Mouse (Mus musculus): ENCODE measurements at regions not wholly inside any gene's neighbourhood (a gene's known extent, or its start where the extent isn't known, plus 50 kb on each side); places are given as distances from the start of the nearest gene placed in this dataset.

DNA sequence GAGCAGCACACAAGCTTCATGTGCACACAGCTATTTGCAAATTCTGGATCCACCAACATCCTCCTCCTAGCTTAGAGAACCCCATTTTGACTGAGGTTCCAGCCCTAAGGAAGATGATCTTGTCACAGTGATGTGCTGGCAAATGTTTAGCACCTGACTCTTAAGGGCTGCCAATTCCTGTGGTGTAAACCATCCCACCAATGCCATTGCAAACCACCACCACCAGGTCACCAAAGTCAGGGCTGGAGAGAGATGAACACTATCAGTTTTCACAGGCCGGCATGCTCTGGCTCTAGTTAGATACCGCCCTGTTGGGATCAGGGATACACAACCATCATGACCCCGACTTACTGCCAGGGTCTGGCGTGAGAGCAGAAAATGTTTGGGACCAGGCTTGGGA is 125.9 kb downstream of the Slc38a6 start:
- H3K4me3 ChIP-seq (ENCODE audit: control insufficient read depth, low read depth, low read length): no peak overlapping the region
- no peak overlapping the region for H3K27ac ChIP-seq (ENCODE audit: control insufficient read depth, insufficient read depth, low read depth, low read length)
- H3K27me3 ChIP-seq (ENCODE audit: control insufficient read depth, insufficient read depth, low read length): no peaks in the 10 kb centered on the region
- TF ChIP-seq CTCF (IDR thresholded peaks at IDR 0.05; ENCODE audit: control insufficient read depth, insufficient read depth, insufficient replicate concordance, low read depth, low read length): no peak
- no peak for TF ChIP-seq POLR2A (IDR thresholded peaks at IDR 0.05; ENCODE audit: control insufficient read depth, low read depth, low read length)
- H3K36me3 ChIP-seq (ENCODE audit: control insufficient read depth, insufficient read depth, low read length): no peaks in the 10 kb centered on the region
- H3K4me1 ChIP-seq (ENCODE audit: control insufficient read depth, insufficient read depth, low read length): no peaks in the 10 kb centered on the region

DNA sequence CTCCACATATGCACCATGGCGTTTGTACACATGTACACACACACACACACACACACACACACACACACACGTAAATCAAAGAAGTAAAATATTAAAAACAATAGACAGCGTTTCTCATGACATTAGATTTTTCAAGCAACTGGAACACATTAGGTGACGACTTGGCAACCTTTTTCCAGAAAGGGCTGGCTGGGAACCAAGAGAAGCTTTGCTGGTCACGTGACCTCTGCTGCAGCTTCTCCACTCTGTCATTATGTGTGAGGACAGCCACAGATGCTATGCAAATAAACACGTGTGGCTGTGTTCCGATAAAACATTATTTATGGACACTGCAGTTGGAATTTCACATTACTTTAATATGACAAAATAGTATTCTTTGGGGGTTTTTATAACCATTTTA is 124.3 kb downstream of the Slc38a6 start:
- Histone ChIP-seq H3K36me3 (ENCODE audit: control insufficient read depth, insufficient read depth, low read length) (no peaks in the 10 kb centered on the region), H3K27ac (ENCODE audit: control insufficient read depth, insufficient read depth, low read depth, low read length) (no peak overlapping the region), H3K27me3 (ENCODE audit: control insufficient read depth, insufficient read depth, low read length) (no peaks in the 10 kb centered on the region), H3K4me3 (ENCODE audit: control insufficient read depth, low read depth, low read length) (no peak overlapping the region), H3K4me1 (ENCODE audit: control insufficient read depth, insufficient read depth, low read length) (no peaks in the 10 kb centered on the region)
- TF ChIP-seq CTCF (IDR thresholded peaks at IDR 0.05; ENCODE audit: control insufficient read depth, insufficient read depth, insufficient replicate concordance, low read depth, low read length) (no peak), POLR2A (IDR thresholded peaks at IDR 0.05; ENCODE audit: control insufficient read depth, low read depth, low read length) (no peak)

DNA sequence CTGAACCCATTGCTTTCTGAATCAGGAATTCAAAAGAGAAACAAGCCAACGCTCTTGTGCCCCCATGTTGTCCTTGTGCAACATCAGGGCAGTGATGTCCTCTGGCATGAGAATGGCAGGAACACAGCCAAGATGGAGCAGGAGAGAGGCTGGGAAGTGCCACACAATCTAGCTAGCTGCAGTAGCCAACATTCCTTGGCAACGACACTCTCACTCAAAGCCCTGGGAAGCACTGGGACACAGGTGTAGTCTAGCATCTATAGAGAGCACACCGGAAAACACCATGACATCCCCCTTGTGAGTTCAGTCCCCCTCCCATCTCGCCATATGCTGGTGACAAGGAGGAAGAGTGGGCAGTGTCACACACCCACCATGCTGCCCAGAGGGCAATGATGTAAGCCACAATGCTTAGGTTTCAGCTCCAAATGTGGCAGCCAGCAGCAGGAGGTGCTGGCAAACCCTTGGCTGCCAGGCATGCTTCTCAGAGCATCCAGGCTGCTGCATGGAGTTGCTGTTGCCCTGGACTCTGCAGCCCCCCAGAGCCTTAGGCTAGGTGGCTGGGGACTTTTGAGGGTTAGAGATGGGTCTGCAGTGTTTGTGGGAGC is 123.0 kb downstream of the Slc38a6 start:
- no peaks in the 10 kb centered on the region for H3K36me3 ChIP-seq (ENCODE audit: control insufficient read depth, insufficient read depth, low read length)
- H3K4me1 ChIP-seq (ENCODE audit: control insufficient read depth, insufficient read depth, low read length): no peaks in the 10 kb centered on the region
- TF ChIP-seq POLR2A (IDR thresholded peaks at IDR 0.05; ENCODE audit: control insufficient read depth, low read depth, low read length): no peak
- TF ChIP-seq CTCF (IDR thresholded peaks at IDR 0.05; ENCODE audit: control insufficient read depth, insufficient read depth, insufficient replicate concordance, low read depth, low read length): no peak
- no peak overlapping the region for H3K4me3 ChIP-seq (ENCODE audit: control insufficient read depth, low read depth, low read length)
- no peaks in the 10 kb centered on the region for H3K27me3 ChIP-seq (ENCODE audit: control insufficient read depth, insufficient read depth, low read length)
- no peak overlapping the region for H3K27ac ChIP-seq (ENCODE audit: control insufficient read depth, insufficient read depth, low read depth, low read length)

DNA sequence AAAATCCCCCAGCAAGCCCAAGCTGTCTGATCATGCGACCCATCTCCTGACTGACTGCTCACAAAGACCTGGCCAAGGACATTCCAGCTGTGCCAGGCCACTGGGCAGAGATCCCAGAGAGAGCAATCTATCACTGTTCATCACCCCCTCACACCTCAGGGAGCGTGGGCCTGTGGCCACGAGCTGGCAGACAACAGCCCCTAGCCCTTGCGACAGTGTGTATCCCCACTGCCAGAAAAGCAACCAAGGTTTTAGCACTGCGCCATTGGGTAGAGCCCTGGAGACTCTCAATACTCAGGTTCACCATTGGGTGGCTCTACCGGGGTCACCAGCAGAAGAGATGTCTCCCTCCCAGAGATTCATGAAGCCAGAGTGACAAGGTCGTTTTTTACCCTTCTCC is 122.0 kb downstream of the Slc38a6 start:
- no peak for TF ChIP-seq CTCF (IDR thresholded peaks at IDR 0.05; ENCODE audit: control insufficient read depth, insufficient read depth, insufficient replicate concordance, low read depth, low read length)
- no peak for TF ChIP-seq POLR2A (IDR thresholded peaks at IDR 0.05; ENCODE audit: control insufficient read depth, low read depth, low read length)
- H3K4me1 ChIP-seq (ENCODE audit: control insufficient read depth, insufficient read depth, low read length): no peaks in the 10 kb centered on the region
- H3K36me3 ChIP-seq (ENCODE audit: control insufficient read depth, insufficient read depth, low read length): no peaks in the 10 kb centered on the region
- no peak overlapping the region for H3K4me3 ChIP-seq (ENCODE audit: control insufficient read depth, low read depth, low read length)
- no peak overlapping the region for H3K27ac ChIP-seq (ENCODE audit: control insufficient read depth, insufficient read depth, low read depth, low read length)
- H3K27me3 ChIP-seq (ENCODE audit: control insufficient read depth, insufficient read depth, low read length): no peaks in the 10 kb centered on the region

DNA sequence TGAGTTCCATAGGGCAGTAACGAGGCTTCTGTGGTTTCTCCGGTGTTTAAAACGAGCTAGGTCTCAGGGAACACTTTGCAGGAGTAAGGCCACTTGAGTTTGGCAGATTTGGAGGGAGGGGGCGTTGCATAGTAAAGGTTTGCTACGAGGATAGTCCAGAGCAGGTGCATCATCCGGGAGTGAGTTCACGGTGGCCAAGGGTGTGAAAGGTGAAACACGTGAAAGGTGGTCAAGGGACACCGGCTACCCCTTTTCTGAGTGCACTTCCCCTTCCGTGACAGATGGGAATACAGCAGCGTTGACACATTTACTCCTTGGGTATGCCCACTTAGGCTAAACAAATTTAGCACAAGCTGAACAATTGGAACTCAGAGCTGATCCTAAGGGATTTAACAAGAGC is 121.6 kb downstream of the Slc38a6 start:
- TF ChIP-seq CTCF (IDR thresholded peaks at IDR 0.05; ENCODE audit: control insufficient read depth, insufficient read depth, insufficient replicate concordance, low read depth, low read length): no peak
- TF ChIP-seq POLR2A (IDR thresholded peaks at IDR 0.05; ENCODE audit: control insufficient read depth, low read depth, low read length): no peak
- no peak overlapping the region for H3K27ac ChIP-seq (ENCODE audit: control insufficient read depth, insufficient read depth, low read depth, low read length)
- no peaks in the 10 kb centered on the region for H3K4me1 ChIP-seq (ENCODE audit: control insufficient read depth, insufficient read depth, low read length)
- no peaks in the 10 kb centered on the region for H3K36me3 ChIP-seq (ENCODE audit: control insufficient read depth, insufficient read depth, low read length)
- no peaks in the 10 kb centered on the region for H3K27me3 ChIP-seq (ENCODE audit: control insufficient read depth, insufficient read depth, low read length)
- no peak overlapping the region for H3K4me3 ChIP-seq (ENCODE audit: control insufficient read depth, low read depth, low read length)

DNA sequence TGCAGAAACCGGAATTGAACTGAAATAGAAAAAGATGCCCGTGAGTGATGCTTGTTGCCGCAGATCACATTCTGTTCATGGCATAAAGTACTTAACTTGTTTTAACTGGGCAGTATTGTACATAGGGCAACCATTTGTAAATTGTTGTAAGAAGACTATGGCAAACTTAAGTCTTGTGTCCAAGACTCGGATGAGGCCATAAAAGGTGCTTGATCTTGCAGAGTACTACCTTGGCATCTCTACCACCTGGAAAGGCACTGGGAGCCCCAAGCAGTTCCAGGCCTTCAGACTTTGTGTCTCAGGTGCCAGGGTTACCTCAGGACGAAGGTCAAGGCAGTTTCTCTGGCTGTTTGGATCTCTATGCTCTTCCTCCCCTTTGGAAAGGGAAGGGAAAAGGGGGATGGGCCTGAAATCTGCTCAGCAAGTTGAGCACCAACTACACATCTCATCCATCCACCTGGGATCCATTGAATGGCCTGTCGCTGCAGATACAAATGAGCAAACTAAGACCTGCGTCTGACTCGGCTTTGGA is 120.0 kb downstream of the Slc38a6 start:
- H3K36me3 ChIP-seq (ENCODE audit: control insufficient read depth, insufficient read depth, low read length): no peaks in the 10 kb centered on the region
- no peak for TF ChIP-seq CTCF (IDR thresholded peaks at IDR 0.05; ENCODE audit: control insufficient read depth, insufficient read depth, insufficient replicate concordance, low read depth, low read length)
- no peak for TF ChIP-seq POLR2A (IDR thresholded peaks at IDR 0.05; ENCODE audit: control insufficient read depth, low read depth, low read length)
- no peak overlapping the region for H3K27ac ChIP-seq (ENCODE audit: control insufficient read depth, insufficient read depth, low read depth, low read length)
- H3K4me1 ChIP-seq (ENCODE audit: control insufficient read depth, insufficient read depth, low read length): no peaks in the 10 kb centered on the region
- no peaks in the 10 kb centered on the region for H3K27me3 ChIP-seq (ENCODE audit: control insufficient read depth, insufficient read depth, low read length)
- no peak overlapping the region for H3K4me3 ChIP-seq (ENCODE audit: control insufficient read depth, low read depth, low read length)

DNA sequence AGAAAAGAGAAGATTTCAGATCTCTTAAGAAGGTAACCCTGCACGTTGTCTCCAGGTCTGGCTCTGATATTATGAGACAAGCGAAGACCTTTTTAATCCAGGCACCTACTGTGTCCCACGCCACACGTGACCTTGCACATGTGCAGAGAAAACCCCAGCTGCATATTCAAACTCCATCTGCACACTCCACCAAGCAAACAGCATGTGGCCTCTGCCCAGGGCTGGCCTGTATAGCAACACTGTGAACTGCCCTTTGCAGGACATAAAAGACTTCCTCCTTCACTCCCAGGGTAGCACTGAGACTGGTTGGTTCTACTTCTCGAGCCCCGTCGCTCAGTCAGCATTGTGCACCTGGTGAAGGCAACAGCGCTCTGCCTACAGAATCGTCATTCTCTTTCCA is 119.0 kb downstream of the Slc38a6 start:
- Histone ChIP-seq H3K4me1 (ENCODE audit: control insufficient read depth, insufficient read depth, low read length) (no peaks in the 10 kb centered on the region), H3K27me3 (ENCODE audit: control insufficient read depth, insufficient read depth, low read length) (no peaks in the 10 kb centered on the region), H3K36me3 (ENCODE audit: control insufficient read depth, insufficient read depth, low read length) (no peaks in the 10 kb centered on the region), H3K4me3 (ENCODE audit: control insufficient read depth, low read depth, low read length) (no peak overlapping the region), H3K27ac (ENCODE audit: control insufficient read depth, insufficient read depth, low read depth, low read length) (no peak overlapping the region)
- TF ChIP-seq POLR2A (IDR thresholded peaks at IDR 0.05; ENCODE audit: control insufficient read depth, low read depth, low read length) (no peak), CTCF (IDR thresholded peaks at IDR 0.05; ENCODE audit: control insufficient read depth, insufficient read depth, insufficient replicate concordance, low read depth, low read length) (no peak)
